Mouse (Mus musculus): Measurements from ENCODE around the gene Ccser1. TPM values are rescaled to one million over a fixed set of nuclear protein-coding genes. Genes with fewer than 3 reads are reported as not detected.

Ccser1 gene
- polyA plus RNA-seq, 1 experiment: 9.3 TPM

- no peak for DNase-seq (ENCODE audit: extremely low spot score in 1 of 2, low spot score in 1 of 2)
Observed at GRCm38 (mm10) chr6:62263899-62264298, 1083.8 kb downstream of the Ccser1 start.

- DNase-seq (ENCODE audit: extremely low spot score in 1 of 2, low spot score in 1 of 2): no peak
Observed at GRCm38 (mm10) chr6:62264525-62264924, 1084.4 kb downstream of the Ccser1 start.

- DNase-seq (ENCODE audit: extremely low spot score in 1 of 2, low spot score in 1 of 2): no peak
Observed at GRCm38 (mm10) chr6:62281256-62281655, 1101.1 kb downstream of the Ccser1 start.

GRCm38 (mm10) chr6:62301576-62302312 is 1121.6 kb downstream of the Ccser1 start:
- peak; percentile 24 to 47 for DNase-seq (ENCODE audit: extremely low spot score in 1 of 2, low spot score in 1 of 2)

GRCm38 (mm10) chr6:62318627-62319026 is 1138.5 kb downstream of the Ccser1 start:
- no peak for DNase-seq (ENCODE audit: extremely low spot score in 1 of 2, low spot score in 1 of 2)

- DNase-seq (ENCODE audit: extremely low spot score in 1 of 2, low spot score in 1 of 2): no peak
Observed at GRCm38 (mm10) chr6:62340319-62340718, 1160.2 kb downstream of the Ccser1 start.

GRCm38 (mm10) chr6:62367802-62368201 is 1187.7 kb downstream of the Ccser1 start:
- no peak for DNase-seq (ENCODE audit: extremely low spot score in 1 of 2, low spot score in 1 of 2)
